Mouse (Mus musculus) embryonic facial prominence, embryonic 10.5 days (tissue): ENCODE results near the gene Ttc28. TPM values are rescaled to one million over a fixed set of nuclear protein-coding genes. Genes with fewer than 3 reads are reported as not detected.

Source experiments
- DNase-seq: peaks from one replicate; pipeline ENCODE4 v3.0.0-alpha.2; 2017; ENCODE audit warnings: low spot score
- H3K27ac ChIP-seq: fragments of 300-500 bp; sonication (generic); replicated peaks from 2 replicates; pipeline ENCODE4 v1.5.1; 2016; ENCODE audit warnings: mild to moderate bottlenecking
- H3K27me3 ChIP-seq: fragments of 300-500 bp; sonication (generic); replicated peaks from 2 replicates; pipeline ENCODE4 v1.6.1; 2016; ENCODE audit warnings: low read depth, mild to moderate bottlenecking; ENCODE audit not compliant: poor library complexity, severe bottlenecking
- H3K36me3 ChIP-seq: fragments of 300-500 bp; sonication (generic); replicated peaks from 2 replicates; pipeline ENCODE4 v1.6.1; 2016; ENCODE audit warnings: mild to moderate bottlenecking, moderate library complexity
- H3K4me1 ChIP-seq: fragments of 300-500 bp; sonication (generic); 2 replicates; pipeline ENCODE4 v1.6.1; 2016
- H3K4me3 ChIP-seq: fragments of 300-500 bp; sonication (generic); 2 replicates; pipeline ENCODE4 v1.5.1; 2016; ENCODE audit warnings: mild to moderate bottlenecking, moderate library complexity
- H3K9me3 ChIP-seq: fragments of 300-500 bp; sonication (generic); 2 replicates; pipeline ENCODE4 v1.6.1; 2016; ENCODE audit warnings: mild to moderate bottlenecking
- WGBS: fragments of 180-500 bp; shearing (Covaris S2); methylation state at CpG from one replicate; pipeline ENCODE4 v1.1.7; 2016; 5-methylcytosine and 5-hydroxymethylcytosine counted together
- polyA plus RNA-seq: library from polyadenylated mRNA; unstranded; fragments of >200 nt; fragmentation: Nextera tagmentation; extraction: Ambion mirVana; gene quantifications from 2 replicates; pipeline ENCODE4 v1.2.1, GENCODE M21; 2016

The Ttc28 gene
- polyA plus RNA-seq, 1 experiment from 2014 or later = 12.8 TPM

GRCm38 (mm10) chr5:111100585-111100984 lies 221.0 kb downstream of the Ttc28 start:
- peaks cover 51% of the 10 kb centered on the region for H3K4me1 ChIP-seq

GRCm38 (mm10) chr5:111101383-111101932 lies 221.9 kb downstream of the Ttc28 start:
- DNase-seq = no peak
- 70% methylated on average over 6 of the region's 6 CpGs for WGBS
- Histone ChIP-seq H3K4me1 (peaks cover 47% of the 10 kb centered on the region), H3K27ac (no peak overlapping the region), H3K27me3 (no peaks in the 10 kb centered on the region), H3K4me3 (no peak overlapping the region), H3K36me3 (peaks cover 39% of the 10 kb centered on the region), H3K9me3 (no peaks in the 10 kb centered on the region)

More at GRCm38 (mm10) chr5:111100585-111100984, 221.0 kb downstream of the Ttc28 start:
- H3K4me3 ChIP-seq = no peak overlapping the region
- no peaks in the 10 kb centered on the region for H3K9me3 ChIP-seq
- peaks cover 45% of the 10 kb centered on the region for H3K36me3 ChIP-seq
- no peak overlapping the region; the same call in 1 of the 2 replicates for H3K27ac ChIP-seq
- DNase-seq = no peak
- 86% methylated on average over 7 of the region's 7 CpGs for WGBS
- H3K27me3 ChIP-seq = no peaks in the 10 kb centered on the region

GRCm38 (mm10) chr5:111104801-111105200 lies 225.2 kb downstream of the Ttc28 start:
- Histone ChIP-seq H3K36me3 (peaks cover 37% of the 10 kb centered on the region), H3K27me3 (no peaks in the 10 kb centered on the region), H3K4me1 (peaks cover 18% of the 10 kb centered on the region; the same call in 1 of the 2 replicates), H3K27ac (no peak overlapping the region), H3K9me3 (no peaks in the 10 kb centered on the region), H3K4me3 (no peak overlapping the region)
- 93% methylated on average over 7 of the region's 7 CpGs for WGBS
- DNase-seq = no peak

- no peak overlapping the region for H3K27ac ChIP-seq
- H3K4me1 ChIP-seq = peaks cover 40% of the 10 kb centered on the region
- no peaks in the 10 kb centered on the region for H3K9me3 ChIP-seq
- H3K4me3 ChIP-seq = no peak overlapping the region
- WGBS = 54% methylated on average over 6 of the region's 6 CpGs
- DNase-seq = no peak
- no peaks in the 10 kb centered on the region; the same call in 1 of the 2 replicates for H3K36me3 ChIP-seq
- no peaks in the 10 kb centered on the region for H3K27me3 ChIP-seq
These were observed 231.8 kb downstream of the Ttc28 start for GRCm38 (mm10) chr5:111111378-111111777.

GRCm38 (mm10) chr5:111113183-111113582 lies 233.6 kb downstream of the Ttc28 start:
- no peak overlapping the region for H3K4me3 ChIP-seq
- H3K27ac ChIP-seq = no peak overlapping the region
- DNase-seq = no peak
- 75% methylated on average over 7 of the region's 7 CpGs for WGBS
- H3K4me1 ChIP-seq = peaks cover 40% of the 10 kb centered on the region
- no peaks in the 10 kb centered on the region for H3K9me3 ChIP-seq
- no peaks in the 10 kb centered on the region; the same call in 1 of the 2 replicates for H3K36me3 ChIP-seq
- H3K27me3 ChIP-seq = no peaks in the 10 kb centered on the region

GRCm38 (mm10) chr5:111113694-111114375 lies 234.2 kb downstream of the Ttc28 start:
- no peak overlapping the region for H3K27ac ChIP-seq
- H3K27me3 ChIP-seq = no peaks in the 10 kb centered on the region
- no peak for DNase-seq
- 81% methylated on average over 8 of the region's 8 CpGs for WGBS
- peaks cover 5% of the 10 kb centered on the region; the same call in 1 of the 2 replicates for H3K36me3 ChIP-seq
- no peak overlapping the region for H3K4me3 ChIP-seq
- H3K4me1 ChIP-seq = peaks cover 40% of the 10 kb centered on the region
- H3K9me3 ChIP-seq = no peaks in the 10 kb centered on the region

- H3K4me3 ChIP-seq = no peak overlapping the region
- no peaks in the 10 kb centered on the region for H3K27me3 ChIP-seq
- H3K9me3 ChIP-seq = no peaks in the 10 kb centered on the region
- H3K4me1 ChIP-seq = peaks cover 40% of the 10 kb centered on the region
- H3K27ac ChIP-seq = no peak overlapping the region
- peaks cover 5% of the 10 kb centered on the region; the same call in 1 of the 2 replicates for H3K36me3 ChIP-seq
- DNase-seq = no peak
- 89% methylated on average over 10 of the region's 10 CpGs for WGBS
These were observed 235.0 kb downstream of the Ttc28 start for GRCm38 (mm10) chr5:111114597-111114996.

GRCm38 (mm10) chr5:111115519-111116350 lies 236.1 kb downstream of the Ttc28 start:
- Histone ChIP-seq H3K36me3 (peaks cover 5% of the 10 kb centered on the region; the same call in 1 of the 2 replicates), H3K27me3 (no peaks in the 10 kb centered on the region), H3K4me3 (no peak overlapping the region), H3K4me1 (peaks cover 40% of the 10 kb centered on the region), H3K9me3 (no peaks in the 10 kb centered on the region), H3K27ac (no peak overlapping the region)
- peak; percentile 65 for DNase-seq
- WGBS = 59% methylated on average over 15 of the region's 15 CpGs

GRCm38 (mm10) chr5:111119805-111120204 lies 240.2 kb downstream of the Ttc28 start:
- H3K27me3 ChIP-seq = no peaks in the 10 kb centered on the region
- no peak overlapping the region for H3K27ac ChIP-seq
- no peaks in the 10 kb centered on the region for H3K9me3 ChIP-seq
- DNase-seq = no peak
- 90% methylated on average over 3 of the region's 3 CpGs for WGBS
- H3K36me3 ChIP-seq = 0 out of 2 replicates have a peak, but pooled peaks cover 5% of the 10 kb centered on the region
- peaks cover 34% of the 10 kb centered on the region for H3K4me1 ChIP-seq
- H3K4me3 ChIP-seq = no peak overlapping the region

- H3K27me3 ChIP-seq = no peaks in the 10 kb centered on the region
- 87% methylated on average over 7 of the region's 7 CpGs for WGBS
- peaks cover 30% of the 10 kb centered on the region for H3K4me1 ChIP-seq
- H3K36me3 ChIP-seq = 0 out of 2 replicates have a peak, but pooled peaks cover 5% of the 10 kb centered on the region
- H3K4me3 ChIP-seq = no peak overlapping the region
- H3K9me3 ChIP-seq = no peaks in the 10 kb centered on the region
- no peak overlapping the region for H3K27ac ChIP-seq
- DNase-seq = no peak
These were observed 240.7 kb downstream of the Ttc28 start for GRCm38 (mm10) chr5:111120298-111120697.

GRCm38 (mm10) chr5:111120705-111121420 lies 241.3 kb downstream of the Ttc28 start:
- H3K27me3 ChIP-seq = no peaks in the 10 kb centered on the region
- DNase-seq = no peak
- no peak overlapping the region for H3K27ac ChIP-seq
- WGBS = 71% methylated on average over 10 of the region's 10 CpGs
- H3K36me3 ChIP-seq = 0 out of 2 replicates have a peak, but pooled peaks cover 5% of the 10 kb centered on the region
- H3K4me3 ChIP-seq = no peak overlapping the region
- peaks cover 24% of the 10 kb centered on the region for H3K4me1 ChIP-seq
- H3K9me3 ChIP-seq = no peaks in the 10 kb centered on the region
